Mouse (Mus musculus): ENCODE data around the gene Arhgap31.

GRCm38 (mm10) chr16:38700392-38701162 lies 12.5 kb downstream of the Arhgap31 start:
- TF ChIP-seq GATA1 (IDR thresholded peaks at IDR 0.05; ENCODE audit: borderline replicate concordance, low read length) (no peak), FLI1 (IDR thresholded peaks at IDR 0.05; ENCODE audit: low read length) (no peak)

Measured in megakaryocyte, embryonic 14.5 days (primary cell).